Mouse (Mus musculus) cerebellum, adult 2 months (tissue): Measurements from ENCODE around the gene Gabra2.

Experiments
- CTCF ChIP-seq: fragments of 200-500 bp; IDR thresholded peaks from 2 replicates; pipeline ENCODE4 v1.5.1; 2011; ENCODE audit warnings: low read depth, mild to moderate bottlenecking, control low read depth, low read length, moderate library complexity, borderline replicate concordance; ENCODE audit not compliant: insufficient read depth
- POLR2A ChIP-seq: fragments of 200-500 bp; IDR thresholded peaks from 2 replicates; pipeline ENCODE4 v1.6.1; 2011; ENCODE audit warnings: low read length, control low read depth, borderline replicate concordance; ENCODE audit not compliant: insufficient read depth

DNA sequence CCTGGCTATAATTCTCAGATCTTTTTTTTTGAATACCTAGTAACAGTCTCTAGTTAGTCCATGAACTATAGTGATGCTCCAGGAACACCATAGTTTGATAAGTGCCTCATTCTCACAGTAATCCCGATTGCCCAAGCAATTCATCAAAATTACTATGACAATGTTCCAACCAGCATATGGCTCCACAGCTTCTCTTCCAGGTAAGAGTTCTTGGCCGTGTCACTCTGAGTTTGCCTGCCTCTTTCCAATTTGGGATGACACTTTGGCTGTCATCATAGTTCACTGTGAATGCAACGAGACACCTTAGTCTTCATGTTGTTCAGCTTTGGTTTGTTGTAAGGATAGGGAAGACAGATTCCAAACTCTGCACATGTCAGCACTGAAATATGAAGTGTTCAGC, 104.8 kb downstream of the Gabra2 start:
- TF ChIP-seq CTCF (no peak), POLR2A (no peak)
